Mouse (Mus musculus) intestine, embryonic 15.5 days (tissue): Measurements from ENCODE around the gene D930020B18Rik. TPM values are rescaled to one million over a fixed set of nuclear protein-coding genes. Genes with fewer than 3 reads are reported as not detected.

Experiments used
- ATAC-seq: fragments of 200-750 bp; cut with Nextera tagmentation; 2 replicates; pipeline ENCODE4 v1.8.0; 2017; ENCODE audit warnings: moderate TSS enrichment, moderate library complexity
- H3K27ac ChIP-seq: fragments of 300-500 bp; sonication (generic); 2 replicates; pipeline ENCODE4 v1.5.1; 2015; ENCODE audit warnings: mild to moderate bottlenecking, inconsistent platforms
- H3K27me3 ChIP-seq: fragments of 300-500 bp; sonication (generic); replicated peaks from 2 replicates; pipeline ENCODE4 v1.6.1; 2015; ENCODE audit warnings: inconsistent platforms
- H3K36me3 ChIP-seq: fragments of 300-500 bp; sonication (generic); 2 replicates; pipeline ENCODE4 v1.6.1; 2015; ENCODE audit warnings: inconsistent platforms
- H3K4me1 ChIP-seq: fragments of 300-500 bp; sonication (generic); replicated peaks from 2 replicates; pipeline ENCODE4 v1.6.1; 2015; ENCODE audit warnings: inconsistent platforms
- H3K4me2 ChIP-seq: fragments of 300-500 bp; sonication (generic); replicated peaks from 2 replicates; pipeline ENCODE4 v1.6.1; 2015; ENCODE audit warnings: mild to moderate bottlenecking, inconsistent platforms
- H3K4me3 ChIP-seq: fragments of 300-500 bp; sonication (generic); replicated peaks from 2 replicates; pipeline ENCODE4 v1.5.1; 2015; ENCODE audit warnings: inconsistent platforms
- H3K9ac ChIP-seq: fragments of 300-500 bp; sonication (generic); 2 replicates; pipeline ENCODE4 v1.6.1; 2015; ENCODE audit warnings: inconsistent platforms
- H3K9me3 ChIP-seq: fragments of 300-500 bp; sonication (generic); 2 replicates; pipeline ENCODE4 v1.6.1; 2016; ENCODE audit warnings: inconsistent platforms
- whole genome bisulfite sequencing: fragments of 180-500 bp; shearing (Covaris S2); methylation state at CpG from one replicate; pipeline ENCODE4 v1.1.7; 2015; 5-methylcytosine and 5-hydroxymethylcytosine counted together
- polyA plus RNA-seq: library from polyadenylated mRNA; unstranded; fragments of >200 nt; fragmentation: Nextera tagmentation; extraction: Ambion mirVana; gene quantifications from 2 replicates; pipeline ENCODE4 v1.2.1, GENCODE M21; 2015

Gene D930020B18Rik
- polyA plus RNA-seq, 1 experiment from 2014 or later, result 0.39 TPM

DNA sequence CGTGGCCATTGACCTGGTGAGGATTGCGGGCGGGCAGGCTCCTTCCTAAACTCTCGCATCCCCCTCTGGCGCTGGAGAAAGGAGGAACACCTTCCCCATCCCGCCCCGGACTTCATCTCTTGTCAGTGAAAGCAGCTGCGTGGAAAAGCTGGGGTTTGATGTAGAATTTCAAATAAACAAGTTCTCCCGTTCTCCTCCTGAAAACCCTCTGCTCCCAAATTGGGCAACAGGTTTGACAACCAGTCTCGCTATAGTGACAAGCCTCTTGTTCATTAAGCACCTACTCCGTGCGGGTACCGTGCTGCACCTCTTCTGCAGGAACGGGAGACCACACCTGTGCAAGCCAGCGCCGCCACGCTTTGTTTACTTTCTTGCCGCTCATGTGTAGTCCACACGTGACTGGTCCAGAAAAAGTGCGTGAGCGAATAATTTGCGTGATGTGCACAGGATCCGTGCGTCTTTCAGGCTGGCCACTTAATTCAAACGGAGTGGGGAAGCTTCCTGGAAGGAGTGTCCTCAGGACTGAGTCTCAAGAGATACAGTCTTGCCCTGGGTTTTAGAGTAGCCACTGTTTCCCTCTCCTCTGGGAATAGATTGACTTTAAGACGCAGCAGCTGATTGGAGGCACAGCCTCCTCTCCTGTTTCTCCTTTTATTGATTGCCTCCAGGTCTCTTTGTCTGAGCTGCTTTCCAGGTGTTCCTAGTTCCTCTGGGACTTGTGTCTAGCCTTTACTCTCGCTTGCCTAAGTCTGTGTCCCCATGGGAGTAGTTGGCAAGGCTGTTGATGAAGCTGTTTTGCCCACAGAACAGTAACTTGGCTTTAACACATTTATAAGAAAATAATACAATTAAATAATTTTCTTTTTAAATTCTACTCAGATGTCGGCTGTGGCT, 913 bp downstream of the D930020B18Rik start:
- H3K9me3 ChIP-seq, result no peaks in the 10 kb centered on the region
- H3K4me3 ChIP-seq, result peak overlapping the region; percentile 56
- H3K4me1 ChIP-seq, result peaks cover 11% of the 10 kb centered on the region; the same call in 1 of the 2 replicates
- WGBS, result 6% methylated on average over 28 of the region's 28 CpGs
- H3K4me2 ChIP-seq, result peak overlapping the region; percentile 99
- H3K9ac ChIP-seq, result peak overlapping the region; percentile 31; the same call in 1 of the 2 replicates
- H3K27me3 ChIP-seq, result peaks cover 18% of the 10 kb centered on the region
- no peak overlapping the region for H3K27ac ChIP-seq
- ATAC-seq, result 0 out of 2 replicates have a peak, but pooled peaks have one; percentile 24
- no peaks in the 10 kb centered on the region for H3K36me3 ChIP-seq

DNA sequence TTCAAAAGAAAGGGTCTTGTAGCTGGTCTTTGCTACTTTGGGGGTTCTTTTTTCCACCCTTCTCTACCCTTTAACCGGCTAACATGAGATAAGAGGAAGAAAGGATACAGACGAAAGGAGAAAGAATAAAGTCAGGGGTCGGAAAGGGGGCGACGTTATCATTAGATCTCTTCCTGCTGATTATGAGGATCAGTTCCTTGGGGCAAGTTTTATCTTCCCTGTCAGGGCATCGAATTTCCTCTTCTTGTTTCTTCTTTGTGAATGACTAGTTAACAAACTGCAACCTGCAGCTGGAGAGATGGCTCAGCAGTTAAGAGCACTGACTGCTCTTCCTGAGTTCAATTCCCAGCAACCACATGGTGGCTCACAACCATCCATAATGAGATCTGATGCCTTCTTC, 4.9 kb downstream of the D930020B18Rik start:
- Histone ChIP-seq H3K4me1 (peaks cover 8% of the 10 kb centered on the region; the same call in 1 of the 2 replicates), H3K9ac (no peak overlapping the region), H3K36me3 (no peaks in the 10 kb centered on the region), H3K4me2 (no peak overlapping the region), H3K27me3 (peaks cover 13% of the 10 kb centered on the region), H3K4me3 (no peak overlapping the region), H3K27ac (no peak overlapping the region), H3K9me3 (no peaks in the 10 kb centered on the region)
- 62% methylated on average over 6 of the region's 6 CpGs for WGBS
- no peak for ATAC-seq

- H3K4me1 ChIP-seq, result no peaks in the 10 kb centered on the region
- no peak overlapping the region for H3K9ac ChIP-seq
- 75% methylated on average over 1 of the region's 1 CpGs for WGBS
- no peaks in the 10 kb centered on the region for H3K36me3 ChIP-seq
- ATAC-seq, result no peak
- no peak overlapping the region for H3K4me3 ChIP-seq
- H3K27ac ChIP-seq, result no peak overlapping the region
- no peak overlapping the region for H3K4me2 ChIP-seq
- no peaks in the 10 kb centered on the region for H3K27me3 ChIP-seq
- no peaks in the 10 kb centered on the region for H3K9me3 ChIP-seq
Observed at GRCm38 (mm10) chr10:121653079-121653478, 11.7 kb downstream of the D930020B18Rik start.

- Histone ChIP-seq H3K4me2 (no peak overlapping the region), H3K27me3 (no peaks in the 10 kb centered on the region), H3K4me1 (no peaks in the 10 kb centered on the region), H3K27ac (no peak overlapping the region), H3K36me3 (no peaks in the 10 kb centered on the region), H3K9ac (no peak overlapping the region), H3K4me3 (no peak overlapping the region), H3K9me3 (no peaks in the 10 kb centered on the region)
- 89% methylated on average over 4 of the region's 4 CpGs for WGBS
- ATAC-seq, result no peak
Observed at GRCm38 (mm10) chr10:121655907-121656306, 14.5 kb downstream of the D930020B18Rik start.

DNA sequence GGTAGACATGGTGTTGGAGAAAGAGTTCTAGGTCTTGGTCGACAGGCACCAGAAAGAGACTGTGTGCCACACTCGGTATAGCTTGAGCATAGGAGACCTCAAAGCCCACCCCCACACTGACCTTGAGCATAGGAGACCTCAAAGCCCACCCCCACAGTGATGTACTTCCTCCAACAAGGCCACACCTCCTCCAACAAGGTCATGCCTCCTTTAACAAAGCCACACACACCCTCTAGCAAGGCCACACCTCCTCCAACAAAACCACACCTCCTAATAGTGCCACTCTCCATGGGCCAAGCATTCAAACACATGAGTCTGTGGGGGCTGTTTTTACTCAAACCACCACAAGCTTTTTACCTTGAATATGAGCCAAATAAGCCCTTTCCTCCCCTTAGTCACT, 21.3 kb downstream of the D930020B18Rik start:
- Histone ChIP-seq H3K36me3 (no peaks in the 10 kb centered on the region), H3K27ac (no peak overlapping the region), H3K4me2 (no peak overlapping the region), H3K9me3 (no peaks in the 10 kb centered on the region), H3K4me1 (no peaks in the 10 kb centered on the region), H3K4me3 (no peak overlapping the region), H3K27me3 (no peaks in the 10 kb centered on the region), H3K9ac (no peak overlapping the region)
- ATAC-seq, result no peak
- WGBS, result 86% methylated on average over 2 of the region's 2 CpGs

- 61% methylated on average over 13 of the region's 13 CpGs for WGBS
- ATAC-seq, result no peak
- H3K4me3 ChIP-seq, result no peak overlapping the region
Observed at GRCm38 (mm10) chr10:121663599-121663998, 22.2 kb downstream of the D930020B18Rik start.

DNA sequence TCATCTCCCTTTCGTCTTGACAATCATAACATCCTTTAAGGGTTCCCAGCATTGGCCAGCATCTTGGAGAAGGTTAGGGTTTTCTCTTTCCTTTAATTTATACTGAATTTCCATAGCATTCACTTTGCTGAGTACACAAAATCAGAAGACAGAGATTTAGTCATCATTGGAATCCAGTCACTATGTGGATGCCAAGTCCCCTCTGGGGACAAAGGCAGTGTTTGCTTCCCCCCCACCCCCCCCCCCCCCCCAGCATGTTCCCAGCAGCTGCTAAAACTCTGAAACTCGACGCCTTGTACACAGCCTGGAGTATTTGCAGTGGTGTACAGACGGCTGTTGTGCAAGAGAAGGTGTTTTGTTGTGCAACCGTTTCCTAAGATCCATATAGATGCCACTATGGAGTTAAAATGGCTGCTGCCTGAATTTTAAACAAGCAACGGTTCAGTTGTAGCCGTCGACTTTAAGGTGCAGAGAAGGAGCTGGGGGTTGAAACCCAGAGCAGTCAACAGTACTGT, 24.3 kb downstream of the D930020B18Rik start:
- WGBS, result 66% methylated on average over 8 of the region's 8 CpGs
- H3K27ac ChIP-seq, result no peak overlapping the region
- H3K27me3 ChIP-seq, result no peaks in the 10 kb centered on the region
- no peak overlapping the region for H3K4me3 ChIP-seq
- H3K9me3 ChIP-seq, result no peaks in the 10 kb centered on the region
- no peak for ATAC-seq
- H3K9ac ChIP-seq, result no peak overlapping the region
- H3K4me1 ChIP-seq, result no peaks in the 10 kb centered on the region
- no peak overlapping the region for H3K4me2 ChIP-seq
- no peaks in the 10 kb centered on the region for H3K36me3 ChIP-seq

More at GRCm38 (mm10) chr10:121663599-121663998, 22.2 kb downstream of the D930020B18Rik start:
- H3K4me1 ChIP-seq, result no peaks in the 10 kb centered on the region
- no peaks in the 10 kb centered on the region for H3K9me3 ChIP-seq
- H3K4me2 ChIP-seq, result no peak overlapping the region
- H3K9ac ChIP-seq, result no peak overlapping the region
- H3K36me3 ChIP-seq, result no peaks in the 10 kb centered on the region
- no peak overlapping the region for H3K27ac ChIP-seq
- H3K27me3 ChIP-seq, result no peaks in the 10 kb centered on the region

DNA sequence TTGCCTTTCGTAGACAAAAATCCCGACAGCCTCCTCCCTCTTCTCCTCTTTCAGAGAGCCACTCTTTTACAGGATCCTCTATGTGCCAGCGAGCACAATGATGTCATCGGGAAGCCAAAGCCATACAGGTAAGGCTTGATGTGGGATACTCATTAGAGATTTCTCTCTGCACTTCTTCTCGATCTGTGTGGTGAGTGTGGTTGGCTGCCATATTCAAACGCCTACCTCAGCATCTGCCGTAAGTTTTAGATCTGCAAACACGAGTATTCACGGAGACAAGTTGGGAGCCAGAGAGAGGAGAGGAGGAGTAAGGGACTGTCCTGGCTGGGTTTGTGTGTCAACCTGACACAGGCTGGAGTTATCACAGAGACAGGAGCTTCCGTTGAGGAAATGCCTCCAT, 27.7 kb downstream of the D930020B18Rik start:
- no peak overlapping the region for H3K9ac ChIP-seq
- WGBS, result 76% methylated on average over 10 of the region's 10 CpGs

GRCm38 (mm10) chr10:121677019-121677418, 35.6 kb downstream of the D930020B18Rik start:
- 63% methylated on average over 7 of the region's 7 CpGs for WGBS
- no peak overlapping the region for H3K27ac ChIP-seq
- H3K27me3 ChIP-seq, result no peaks in the 10 kb centered on the region
- no peaks in the 10 kb centered on the region for H3K4me1 ChIP-seq
- no peaks in the 10 kb centered on the region for H3K36me3 ChIP-seq
- no peak overlapping the region for H3K4me3 ChIP-seq
- H3K9me3 ChIP-seq, result no peaks in the 10 kb centered on the region
- no peak for ATAC-seq
- H3K4me2 ChIP-seq, result no peak overlapping the region
- H3K9ac ChIP-seq, result no peak overlapping the region

More for the DNA sequence above, 27.7 kb downstream of the D930020B18Rik start:
- no peak for ATAC-seq
- H3K4me2 ChIP-seq, result no peak overlapping the region
- H3K27ac ChIP-seq, result no peak overlapping the region
- H3K4me3 ChIP-seq, result no peak overlapping the region
- H3K36me3 ChIP-seq, result no peaks in the 10 kb centered on the region
- H3K9me3 ChIP-seq, result no peaks in the 10 kb centered on the region
- H3K4me1 ChIP-seq, result no peaks in the 10 kb centered on the region
- no peaks in the 10 kb centered on the region for H3K27me3 ChIP-seq

DNA sequence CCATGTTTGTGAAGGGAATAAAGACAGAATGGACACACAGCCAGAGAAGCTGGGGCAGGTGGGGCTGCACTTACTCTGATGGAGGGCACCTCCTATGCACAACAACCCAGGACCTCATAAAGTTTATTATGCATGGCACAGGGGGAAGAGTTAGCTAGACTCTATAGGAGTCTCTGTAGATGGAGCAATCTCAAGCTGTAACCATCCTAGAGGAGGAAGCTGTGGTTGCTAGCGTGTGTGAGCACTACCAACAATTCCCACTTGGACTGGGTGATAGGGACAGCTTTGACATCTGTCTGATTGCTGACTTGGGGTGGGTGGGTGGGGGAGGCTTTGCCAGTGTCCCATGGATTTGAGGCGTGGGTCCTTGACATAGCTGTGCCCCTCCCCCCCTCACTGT, 39.5 kb downstream of the D930020B18Rik start:
- Histone ChIP-seq H3K9ac (no peak overlapping the region), H3K4me3 (no peak overlapping the region), H3K9me3 (no peaks in the 10 kb centered on the region), H3K27ac (no peak overlapping the region), H3K36me3 (no peaks in the 10 kb centered on the region), H3K4me2 (no peak overlapping the region), H3K4me1 (no peaks in the 10 kb centered on the region), H3K27me3 (no peaks in the 10 kb centered on the region)
- no peak for ATAC-seq
- WGBS, result 88% methylated on average over 2 of the region's 2 CpGs

DNA sequence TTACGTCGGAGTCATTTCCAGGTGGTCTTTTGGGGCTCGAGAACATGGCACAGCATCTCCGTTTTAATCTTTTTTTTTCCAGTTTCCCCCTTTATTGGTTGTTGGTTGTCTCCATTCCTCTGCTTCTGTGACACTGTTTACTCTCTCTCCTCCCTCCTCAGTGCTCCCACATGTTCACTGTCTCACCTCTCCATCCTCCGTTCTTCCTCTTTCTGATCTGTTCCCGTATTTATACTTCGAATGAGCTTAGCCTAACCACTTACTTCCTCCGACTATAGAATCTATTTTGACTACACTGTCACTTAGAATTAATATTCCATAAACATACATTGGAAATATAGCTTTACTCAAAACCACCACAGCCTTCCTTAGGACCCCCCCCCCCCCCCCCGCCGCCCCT, 41.2 kb downstream of the D930020B18Rik start:
- Histone ChIP-seq H3K4me2 (no peak overlapping the region), H3K9ac (no peak overlapping the region), H3K27ac (no peak overlapping the region), H3K4me1 (no peaks in the 10 kb centered on the region), H3K27me3 (no peaks in the 10 kb centered on the region), H3K36me3 (no peaks in the 10 kb centered on the region), H3K9me3 (no peaks in the 10 kb centered on the region), H3K4me3 (no peak overlapping the region)
- ATAC-seq, result no peak
- 78% methylated on average over 10 of the region's 10 CpGs for WGBS

DNA sequence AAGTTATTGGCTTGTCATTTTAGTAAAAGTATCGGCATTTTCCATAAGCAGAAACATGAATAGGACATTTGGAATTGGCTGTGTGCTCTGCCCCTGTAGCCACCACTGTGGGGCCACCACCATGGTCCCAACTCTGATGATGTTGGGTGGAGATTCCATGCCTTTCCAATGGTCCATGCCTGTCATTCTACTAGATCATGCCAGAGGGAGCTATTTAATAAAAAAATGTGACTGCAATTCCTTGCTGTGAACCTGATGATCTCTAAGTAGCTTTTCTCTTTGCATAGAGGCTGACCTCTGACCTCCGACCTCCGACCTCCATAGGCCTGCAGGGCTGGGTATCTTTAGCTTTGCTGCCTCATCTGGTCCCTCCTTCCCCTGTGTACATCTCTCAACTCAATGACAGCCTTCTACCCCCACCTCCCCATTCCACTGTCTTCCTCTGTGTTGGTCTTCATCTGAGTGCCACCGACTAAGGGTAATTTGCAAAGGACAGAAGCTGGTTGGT, 44.8 kb downstream of the D930020B18Rik start:
- Histone ChIP-seq H3K9me3 (no peaks in the 10 kb centered on the region), H3K9ac (no peak overlapping the region), H3K27ac (no peak overlapping the region), H3K36me3 (no peaks in the 10 kb centered on the region), H3K4me1 (no peaks in the 10 kb centered on the region), H3K27me3 (no peaks in the 10 kb centered on the region), H3K4me3 (no peak overlapping the region), H3K4me2 (no peak overlapping the region)
- 84% methylated on average over 4 of the region's 4 CpGs for WGBS
- ATAC-seq, result no peak
